Mouse (Mus musculus): ENCODE results near the gene Tpp1. TPM values are rescaled to one million over a fixed set of nuclear protein-coding genes. Genes with fewer than 3 reads are reported as not detected.
"Not testable (repeated sequence)": the region's sequence is repeated elsewhere in the genome, so short reads cannot be mapped to it uniquely, and the experiment has no call there.

The Tpp1 gene
- polyA plus RNA-seq, 1 experiment, result 200 TPM

GRCm38 (mm10) chr7:105764331-105764730, 12.3 kb upstream of the Tpp1 start:
- Histone ChIP-seq H3K27ac (ENCODE audit: insufficient read depth, low read length) (no peak overlapping the region), H3K4me3 (ENCODE audit: insufficient read depth, low read length) (no peak overlapping the region), H3K4me1 (ENCODE audit: control insufficient read depth, insufficient read depth, low read length) (no peaks in the 10 kb centered on the region; the same call in 1 of the 2 replicates)
- TF ChIP-seq POLR2A (IDR thresholded peaks at IDR 0.05; ENCODE audit: low read depth, low read length) (no peak), CTCF (IDR thresholded peaks at IDR 0.05; ENCODE audit: borderline replicate concordance, insufficient read depth, low read length) (no peak)

GRCm38 (mm10) chr7:105762517-105763270, 10.7 kb upstream of the Tpp1 start:
- TF ChIP-seq POLR2A (IDR thresholded peaks at IDR 0.05; ENCODE audit: low read depth, low read length), result no peak
- TF ChIP-seq CTCF (IDR thresholded peaks at IDR 0.05; ENCODE audit: borderline replicate concordance, insufficient read depth, low read length), result no peak
- no peaks in the 10 kb centered on the region for H3K4me1 ChIP-seq (ENCODE audit: control insufficient read depth, insufficient read depth, low read length)
- no peak overlapping the region for H3K27ac ChIP-seq (ENCODE audit: insufficient read depth, low read length)
- H3K4me3 ChIP-seq (ENCODE audit: insufficient read depth, low read length), result no peak overlapping the region

GRCm38 (mm10) chr7:105761813-105762484, 9.9 kb upstream of the Tpp1 start:
- no peak for TF ChIP-seq CTCF (IDR thresholded peaks at IDR 0.05; ENCODE audit: borderline replicate concordance, insufficient read depth, low read length)
- no peak for TF ChIP-seq POLR2A (IDR thresholded peaks at IDR 0.05; ENCODE audit: low read depth, low read length)
- Histone ChIP-seq H3K4me1 (ENCODE audit: control insufficient read depth, insufficient read depth, low read length) (no peaks in the 10 kb centered on the region), H3K4me3 (ENCODE audit: insufficient read depth, low read length) (no peak overlapping the region), H3K27ac (ENCODE audit: insufficient read depth, low read length) (no peak overlapping the region)

- peaks cover 3% of the 10 kb centered on the region; the same call in 1 of the 2 replicates for H3K4me1 ChIP-seq (ENCODE audit: control insufficient read depth, insufficient read depth, low read length)
Measured at GRCm38 (mm10) chr7:105753281-105753680, 1.2 kb upstream of the Tpp1 start.

GRCm38 (mm10) chr7:105752716-105753115, 681 bp upstream of the Tpp1 start:
- peaks cover 3% of the 10 kb centered on the region; the same call in 1 of the 2 replicates for H3K4me1 ChIP-seq (ENCODE audit: control insufficient read depth, insufficient read depth, low read length)
- no peak overlapping the region for H3K4me3 ChIP-seq (ENCODE audit: insufficient read depth, low read length)
- H3K27ac ChIP-seq (ENCODE audit: insufficient read depth, low read length), result no peak overlapping the region
- TF ChIP-seq CTCF (IDR thresholded peaks at IDR 0.05; ENCODE audit: borderline replicate concordance, insufficient read depth, low read length), result no peak
- TF ChIP-seq POLR2A (IDR thresholded peaks at IDR 0.05; ENCODE audit: low read depth, low read length), result no peak

More at GRCm38 (mm10) chr7:105753281-105753680, 1.2 kb upstream of the Tpp1 start:
- no peak for TF ChIP-seq CTCF (IDR thresholded peaks at IDR 0.05; ENCODE audit: borderline replicate concordance, insufficient read depth, low read length)
- TF ChIP-seq POLR2A (IDR thresholded peaks at IDR 0.05; ENCODE audit: low read depth, low read length), result no peak
- Histone ChIP-seq H3K4me3 (ENCODE audit: insufficient read depth, low read length) (no peak overlapping the region), H3K27ac (ENCODE audit: insufficient read depth, low read length) (no peak overlapping the region)

GRCm38 (mm10) chr7:105747776-105748175, 4.3 kb downstream of the Tpp1 start:
- Histone ChIP-seq H3K27ac (ENCODE audit: insufficient read depth, low read length) (no peak overlapping the region), H3K4me1 (ENCODE audit: control insufficient read depth, insufficient read depth, low read length) (peaks cover 3% of the 10 kb centered on the region; the same call in 1 of the 2 replicates), H3K4me3 (ENCODE audit: insufficient read depth, low read length) (no peak overlapping the region)
- TF ChIP-seq POLR2A (IDR thresholded peaks at IDR 0.05; ENCODE audit: low read depth, low read length) (no peak), CTCF (IDR thresholded peaks at IDR 0.05; ENCODE audit: borderline replicate concordance, insufficient read depth, low read length) (no peak)

GRCm38 (mm10) chr7:105743926-105744590, 8.0 kb downstream of the Tpp1 start, which contains the start of gene Taf10:
Taf10 (minus strand) TSS chr7:105744361.
- TF ChIP-seq POLR2A (IDR thresholded peaks at IDR 0.05; ENCODE audit: low read depth, low read length) (peak; percentile 72), CTCF (IDR thresholded peaks at IDR 0.05; ENCODE audit: borderline replicate concordance, insufficient read depth, low read length) (no peak)
- Histone ChIP-seq H3K4me1 (ENCODE audit: control insufficient read depth, insufficient read depth, low read length) (peaks cover 9% of the 10 kb centered on the region), H3K27ac (ENCODE audit: insufficient read depth, low read length) (peak within 1 kb of the TSS; percentile 81), H3K4me3 (ENCODE audit: insufficient read depth, low read length) (peak within 1 kb of the TSS; percentile 55)

- peak overlapping the region; percentile 53; the same call in 1 of the 2 replicates for H3K27ac ChIP-seq (ENCODE audit: insufficient read depth, low read length)
- H3K4me3 ChIP-seq (ENCODE audit: insufficient read depth, low read length), result peak overlapping the region; percentile 55
- peak; percentile 43 for TF ChIP-seq POLR2A (IDR thresholded peaks at IDR 0.05; ENCODE audit: low read depth, low read length)
- H3K4me1 ChIP-seq (ENCODE audit: control insufficient read depth, insufficient read depth, low read length), result not testable (repeated sequence)
Measured at GRCm38 (mm10) chr7:105743246-105743925, 8.6 kb downstream of the Tpp1 start.

- not testable (repeated sequence) for H3K4me1 ChIP-seq (ENCODE audit: control insufficient read depth, insufficient read depth, low read length); H3K27ac ChIP-seq (ENCODE audit: insufficient read depth, low read length)
- 0 out of 2 replicates have a peak, but pooled peaks have one; percentile 2 for TF ChIP-seq POLR2A (IDR thresholded peaks at IDR 0.05; ENCODE audit: low read depth, low read length)
- peak overlapping the region; percentile 55 for H3K4me3 ChIP-seq (ENCODE audit: insufficient read depth, low read length)
Measured at GRCm38 (mm10) chr7:105742539-105743215, 9.4 kb downstream of the Tpp1 start.

Data from embryonic fibroblast, embryonic 13.5 days (primary cell).